Mouse (Mus musculus): Measurements from ENCODE around the gene Gemin2. TPM values are rescaled to one million over a fixed set of nuclear protein-coding genes. Genes with fewer than 3 reads are reported as not detected.
"Not testable (repeated sequence)": the region's sequence is repeated elsewhere in the genome, so short reads cannot be mapped to it uniquely, and the experiment has no call there.

The Gemin2 gene
- 1 to 10 TPM; 6.3 to 9.0 TPM for total RNA-seq (2021)
- long read RNA-seq, experiment 1, transcript Gemin2-201 (10 exons, 1,588 nt), result major isoform, 8 of 11 reads
- long read RNA-seq, experiment 1, partial matches to known transcripts, result 1 of 11 reads
- long read RNA-seq, experiment 1, other reads (novel, unspliced or antisense), result 2 of 11 reads
- long read RNA-seq, experiment 2, partial matches to known transcripts, result 2 of 7 reads
- long read RNA-seq, experiment 2, other reads (novel, unspliced or antisense), result 3 of 7 reads

GRCm38 (mm10) chr12:59013234-59013633, at the start of gene Gemin2:
Gene Gemin2, plus strand, starts transcription at chr12:59013393.
- intact Hi-C loops (cut with DNase I), result loop anchor here (2.0 kb wide), 1 partner anchor 118 kb away; no protein-coding TSS in a partner anchor
- DNase-seq (ENCODE audit: low spot score in 2 of 2), result peak; percentile 90 to 91

- DNase-seq (ENCODE audit: low spot score in 2 of 2), result peak; percentile 51 to 72
- intact Hi-C loops (cut with DNase I), result no loop called here
Measured at GRCm38 (mm10) chr12:58964583-58964982, 48.6 kb upstream of the Gemin2 start.

GRCm38 (mm10) chr12:58976966-58977365, 36.2 kb upstream of the Gemin2 start:
- intact Hi-C loops (cut with DNase I), result no loop called here
- no peak for DNase-seq (ENCODE audit: low spot score in 2 of 2)

- DNase-seq (ENCODE audit: low spot score in 2 of 2); intact Hi-C loops (cut with DNase I): not testable (repeated sequence)
Measured at GRCm38 (mm10) chr12:58981178-58981661, 32.0 kb upstream of the Gemin2 start.

GRCm38 (mm10) chr12:58985766-58986165, 27.4 kb upstream of the Gemin2 start:
- intact Hi-C loops (cut with DNase I), result no loop called here
- no peak for DNase-seq (ENCODE audit: low spot score in 2 of 2)

GRCm38 (mm10) chr12:59010482-59010881, 2.7 kb upstream of the Gemin2 start:
- DNase-seq (ENCODE audit: low spot score in 2 of 2), result no peak
- intact Hi-C loops (cut with DNase I), result no loop called here

GRCm38 (mm10) chr12:59011275-59011843, 1.8 kb upstream of the Gemin2 start:
- no peak for DNase-seq (ENCODE audit: low spot score in 2 of 2)
- intact Hi-C loops (cut with DNase I), result no loop called here

- DNase-seq (ENCODE audit: low spot score in 2 of 2), result peak; percentile 97 to 98
- intact Hi-C loops (cut with DNase I), result loop anchor here (2.0 kb wide), 1 partner anchor 119 kb away; no protein-coding TSS in a partner anchor
Measured at GRCm38 (mm10) chr12:59011844-59012709, 1.1 kb upstream of the Gemin2 start, which contains the start of gene Sec23a. Gene Sec23a, minus strand, starts transcription at chr12:59012017.

- DNase-seq (ENCODE audit: low spot score in 2 of 2), result no peak
- intact Hi-C loops (cut with DNase I), result loop anchor here (2.0 kb wide), 1 partner anchor 118 kb away; no protein-coding TSS in a partner anchor
Measured at GRCm38 (mm10) chr12:59012710-59013091, 492 bp upstream of the Gemin2 start.

- DNase-seq (ENCODE audit: low spot score in 2 of 2), result no peak
- intact Hi-C loops (cut with DNase I), result no loop called here
Measured at GRCm38 (mm10) chr12:59017970-59018369, 4.8 kb downstream of the Gemin2 start.

GRCm38 (mm10) chr12:59019891-59020290, 6.7 kb downstream of the Gemin2 start:
- intact Hi-C loops (cut with DNase I), result no loop called here
- no peak for DNase-seq (ENCODE audit: low spot score in 2 of 2)

- no peak for DNase-seq (ENCODE audit: low spot score in 2 of 2)
- intact Hi-C loops (cut with DNase I), result no loop called here
Measured at GRCm38 (mm10) chr12:59021306-59021705, 8.1 kb downstream of the Gemin2 start.

GRCm38 (mm10) chr12:59032101-59032500, 18.9 kb downstream of the Gemin2 start:
- intact Hi-C loops (cut with DNase I), result no loop called here
- no peak for DNase-seq (ENCODE audit: low spot score in 2 of 2)

- DNase-seq (ENCODE audit: low spot score in 2 of 2), result no peak
Measured at GRCm38 (mm10) chr12:59039162-59039970, 26.2 kb downstream of the Gemin2 start.

GRCm38 (mm10) chr12:59039971-59040844, 27.0 kb downstream of the Gemin2 start:
- intact Hi-C loops (cut with DNase I), result no loop called here
- DNase-seq (ENCODE audit: low spot score in 2 of 2), result no peak

More at GRCm38 (mm10) chr12:59039162-59039970, 26.2 kb downstream of the Gemin2 start:
- intact Hi-C loops (cut with DNase I), result no loop called here

GRCm38 (mm10) chr12:59040851-59041250, 27.7 kb downstream of the Gemin2 start:
- intact Hi-C loops (cut with DNase I), result no loop called here
- DNase-seq (ENCODE audit: low spot score in 2 of 2), result no peak

- intact Hi-C loops (cut with DNase I), result no loop called here
- DNase-seq (ENCODE audit: low spot score in 2 of 2), result no peak
Measured at GRCm38 (mm10) chr12:59052470-59052869, 39.3 kb downstream of the Gemin2 start.

- no peak for DNase-seq (ENCODE audit: low spot score in 2 of 2)
- intact Hi-C loops (cut with DNase I), result no loop called here
Measured at GRCm38 (mm10) chr12:59053166-59053565, 40.0 kb downstream of the Gemin2 start.
